Mouse (Mus musculus) testis, adult 2 months (tissue): ENCODE measurements around the gene Itgb5.

Experiments used
- CTCF ChIP-seq: fragments of 200-500 bp; IDR thresholded peaks from 2 replicates; pipeline ENCODE4 v1.5.1; 2012; ENCODE audit warnings: low read depth, mild to moderate bottlenecking, inconsistent platforms, low read length, moderate library complexity; ENCODE audit not compliant: control insufficient read depth, insufficient read depth, insufficient replicate concordance
- POLR2A ChIP-seq: fragments of 200-500 bp; IDR thresholded peaks from 2 replicates; pipeline ENCODE4 v1.6.1; 2012; ENCODE audit warnings: low read depth, mild to moderate bottlenecking, inconsistent platforms, low read length, moderate library complexity; ENCODE audit not compliant: control insufficient read depth

- TF ChIP-seq CTCF, result no peak
- no peak for TF ChIP-seq POLR2A
These were observed 75.1 kb downstream of the Itgb5 start for GRCm38 (mm10) chr16:33904553-33904952.
